Mouse (Mus musculus): ENCODE results near the gene Jpt1. TPM values are rescaled to one million over a fixed set of nuclear protein-coding genes. Genes with fewer than 3 reads are reported as not detected.

Jpt1 gene
- polyA plus RNA-seq, 1 experiment: 86.6 TPM

GRCm38 (mm10) chr11:115513271-115514237 lies 633 bp downstream of the Jpt1 start:
- Histone ChIP-seq H3K4me3 (replicated peaks) (peak overlapping the region; percentile 85), H3K27me3 (ENCODE audit: control insufficient read depth) (no peaks in the 10 kb centered on the region), H3K36me3 (ENCODE audit: control insufficient read depth) (peaks cover 15% of the 10 kb centered on the region), H3K4me1 (ENCODE audit: control insufficient read depth) (peaks cover 62% of the 10 kb centered on the region), H3K9me3 (ENCODE audit: control insufficient read depth, low read length) (no peaks in the 10 kb centered on the region)
- TF ChIP-seq TAL1 (IDR thresholded peaks at IDR 0.05; ENCODE audit: low read length) (no peak), GATA1 (IDR thresholded peaks at IDR 0.05; ENCODE audit: low read length) (no peak)

GRCm38 (mm10) chr11:115512407-115513183 lies 1.6 kb downstream of the Jpt1 start:
- TF ChIP-seq TAL1 (IDR thresholded peaks at IDR 0.05; ENCODE audit: low read length) (no peak), GATA1 (IDR thresholded peaks at IDR 0.05; ENCODE audit: low read length) (no peak)
- Histone ChIP-seq H3K4me3 (replicated peaks) (peak overlapping the region; percentile 85), H3K36me3 (ENCODE audit: control insufficient read depth) (peaks cover 24% of the 10 kb centered on the region), H3K9me3 (ENCODE audit: control insufficient read depth, low read length) (no peaks in the 10 kb centered on the region), H3K4me1 (ENCODE audit: control insufficient read depth) (peaks cover 72% of the 10 kb centered on the region), H3K27me3 (ENCODE audit: control insufficient read depth) (no peaks in the 10 kb centered on the region)

- TF ChIP-seq GATA1 (IDR thresholded peaks at IDR 0.05; ENCODE audit: low read length) (no peak), TAL1 (IDR thresholded peaks at IDR 0.05; ENCODE audit: low read length) (no peak)
- Histone ChIP-seq H3K36me3 (ENCODE audit: control insufficient read depth) (peaks cover 27% of the 10 kb centered on the region), H3K9me3 (ENCODE audit: control insufficient read depth, low read length) (no peaks in the 10 kb centered on the region), H3K27me3 (ENCODE audit: control insufficient read depth) (no peaks in the 10 kb centered on the region), H3K4me1 (ENCODE audit: control insufficient read depth) (peaks cover 78% of the 10 kb centered on the region), H3K4me3 (replicated peaks) (peak overlapping the region; percentile 85)
Measured at GRCm38 (mm10) chr11:115512004-115512403, 2.2 kb downstream of the Jpt1 start.

GRCm38 (mm10) chr11:115511121-115511520 lies 3.1 kb downstream of the Jpt1 start:
- no peaks in the 10 kb centered on the region for H3K9me3 ChIP-seq (ENCODE audit: control insufficient read depth, low read length)
- peak overlapping the region; percentile 85 for H3K4me3 ChIP-seq (replicated peaks)
- TF ChIP-seq GATA1 (IDR thresholded peaks at IDR 0.05; ENCODE audit: low read length) (peak; percentile 73), TAL1 (IDR thresholded peaks at IDR 0.05; ENCODE audit: low read length) (peak; percentile 78)
- H3K36me3 ChIP-seq (ENCODE audit: control insufficient read depth): peaks cover 28% of the 10 kb centered on the region
- H3K27me3 ChIP-seq (ENCODE audit: control insufficient read depth): no peaks in the 10 kb centered on the region
- peaks cover 86% of the 10 kb centered on the region for H3K4me1 ChIP-seq (ENCODE audit: control insufficient read depth)

GRCm38 (mm10) chr11:115510507-115510888 lies 3.7 kb downstream of the Jpt1 start:
- peaks cover 93% of the 10 kb centered on the region for H3K4me1 ChIP-seq (ENCODE audit: control insufficient read depth)
- peak overlapping the region; percentile 85 for H3K4me3 ChIP-seq (replicated peaks)
- peaks cover 32% of the 10 kb centered on the region for H3K36me3 ChIP-seq (ENCODE audit: control insufficient read depth)
- H3K9me3 ChIP-seq (ENCODE audit: control insufficient read depth, low read length): no peaks in the 10 kb centered on the region
- TF ChIP-seq TAL1 (IDR thresholded peaks at IDR 0.05; ENCODE audit: low read length): no peak
- TF ChIP-seq GATA1 (IDR thresholded peaks at IDR 0.05; ENCODE audit: low read length): no peak
- no peaks in the 10 kb centered on the region for H3K27me3 ChIP-seq (ENCODE audit: control insufficient read depth)

GRCm38 (mm10) chr11:115509773-115510506 lies 4.2 kb downstream of the Jpt1 start:
- TF ChIP-seq TAL1 (IDR thresholded peaks at IDR 0.05; ENCODE audit: low read length) (no peak), GATA1 (IDR thresholded peaks at IDR 0.05; ENCODE audit: low read length) (no peak)
- Histone ChIP-seq H3K36me3 (ENCODE audit: control insufficient read depth) (peaks cover 38% of the 10 kb centered on the region), H3K27me3 (ENCODE audit: control insufficient read depth) (no peaks in the 10 kb centered on the region), H3K4me1 (ENCODE audit: control insufficient read depth) (peaks cover 94% of the 10 kb centered on the region), H3K9me3 (ENCODE audit: control insufficient read depth, low read length) (no peaks in the 10 kb centered on the region), H3K4me3 (replicated peaks) (peak overlapping the region; percentile 85)

GRCm38 (mm10) chr11:115508061-115508460 lies 6.1 kb downstream of the Jpt1 start:
- TF ChIP-seq TAL1 (IDR thresholded peaks at IDR 0.05; ENCODE audit: low read length): no peak
- TF ChIP-seq GATA1 (IDR thresholded peaks at IDR 0.05; ENCODE audit: low read length): no peak
- peaks cover 54% of the 10 kb centered on the region for H3K36me3 ChIP-seq (ENCODE audit: control insufficient read depth)
- H3K4me3 ChIP-seq (replicated peaks): no peak overlapping the region
- peaks cover 90% of the 10 kb centered on the region for H3K4me1 ChIP-seq (ENCODE audit: control insufficient read depth)
- H3K9me3 ChIP-seq (ENCODE audit: control insufficient read depth, low read length): no peaks in the 10 kb centered on the region
- H3K27me3 ChIP-seq (ENCODE audit: control insufficient read depth): no peaks in the 10 kb centered on the region

- Histone ChIP-seq H3K9me3 (ENCODE audit: control insufficient read depth, low read length) (no peaks in the 10 kb centered on the region), H3K27me3 (ENCODE audit: control insufficient read depth) (no peaks in the 10 kb centered on the region), H3K4me1 (ENCODE audit: control insufficient read depth) (peaks cover 78% of the 10 kb centered on the region), H3K4me3 (replicated peaks) (peak overlapping the region; percentile 32), H3K36me3 (ENCODE audit: control insufficient read depth) (peaks cover 65% of the 10 kb centered on the region)
- TF ChIP-seq TAL1 (IDR thresholded peaks at IDR 0.05; ENCODE audit: low read length) (no peak), GATA1 (IDR thresholded peaks at IDR 0.05; ENCODE audit: low read length) (peak; percentile 74)
Measured at GRCm38 (mm10) chr11:115506586-115506985, 7.6 kb downstream of the Jpt1 start.
